Mouse (Mus musculus): ENCODE measurements around the gene Rab24.

Rab24 gene

DNA sequence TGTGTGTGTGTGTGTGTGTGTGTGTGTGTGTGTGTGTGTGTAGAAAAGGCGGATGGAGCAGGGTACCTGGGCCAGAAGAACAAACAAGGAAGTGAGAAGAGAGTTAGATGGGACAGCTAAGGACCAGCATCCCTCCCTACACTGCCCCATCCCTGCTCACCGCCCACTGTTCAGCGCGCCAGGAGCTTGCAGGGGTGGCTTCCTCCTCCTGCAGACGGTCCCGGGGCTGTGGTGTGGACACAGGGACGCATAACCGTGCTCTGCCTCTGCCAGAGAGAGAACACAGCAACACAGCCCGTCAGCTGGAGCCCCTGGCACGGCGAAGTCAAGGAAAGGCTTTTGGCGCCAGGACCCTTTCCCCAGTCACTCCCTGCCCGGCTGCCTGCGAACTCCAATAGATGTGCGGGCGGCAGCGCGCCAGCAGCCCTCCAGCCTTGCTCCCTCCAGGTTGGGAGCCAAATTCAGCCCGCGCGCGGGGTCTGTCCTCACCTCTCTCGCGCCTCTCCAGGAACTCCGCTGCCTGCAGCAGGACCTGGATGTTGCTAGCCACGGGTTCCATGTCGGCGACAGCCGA lies 7.5 kb upstream of the Rab24 start:
- no peak for DNase-seq (ENCODE audit: extremely low spot score, low spot score)

DNA sequence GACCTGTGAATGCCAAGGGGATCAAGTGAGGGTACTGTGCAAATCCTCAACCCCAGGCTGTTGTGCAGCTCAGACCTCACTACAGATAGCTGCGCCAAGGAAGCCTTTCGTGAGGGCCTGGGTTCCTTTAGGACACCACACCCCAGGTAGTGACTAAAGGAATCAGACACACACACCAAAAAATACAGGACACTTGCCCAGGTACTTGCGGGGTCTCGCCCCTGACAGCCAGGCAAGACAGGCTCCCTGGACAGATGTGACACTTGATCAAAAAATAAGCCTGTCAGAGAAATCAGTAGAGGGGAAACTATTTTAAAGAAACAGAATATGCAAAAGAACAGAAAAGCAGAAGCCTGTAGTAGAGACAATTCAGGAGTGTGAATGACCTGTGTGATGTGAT lies 6.9 kb upstream of the Rab24 start:
- DNase-seq (ENCODE audit: extremely low spot score, low spot score), result no peak

DNA sequence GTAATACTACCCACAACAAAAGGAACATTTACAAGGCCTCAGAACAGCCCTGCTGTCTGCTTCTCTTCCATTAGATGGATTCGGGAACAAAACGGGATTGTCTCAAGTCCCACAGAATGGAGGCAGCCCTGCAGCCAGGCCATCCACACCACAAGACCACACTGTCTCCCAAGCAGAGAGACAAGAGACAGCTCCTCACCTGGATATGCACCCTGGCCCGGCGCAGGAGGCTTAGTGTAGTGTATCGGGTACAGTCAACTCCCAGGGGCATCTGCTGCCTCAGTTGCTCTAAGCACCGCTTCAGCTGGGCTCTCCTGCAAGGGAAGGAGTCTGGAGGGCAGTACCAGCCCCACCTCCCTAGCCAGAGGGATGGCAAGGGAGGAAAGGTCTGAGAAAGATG lies 6.4 kb upstream of the Rab24 start:
- DNase-seq (ENCODE audit: extremely low spot score, low spot score), result no peak

DNA sequence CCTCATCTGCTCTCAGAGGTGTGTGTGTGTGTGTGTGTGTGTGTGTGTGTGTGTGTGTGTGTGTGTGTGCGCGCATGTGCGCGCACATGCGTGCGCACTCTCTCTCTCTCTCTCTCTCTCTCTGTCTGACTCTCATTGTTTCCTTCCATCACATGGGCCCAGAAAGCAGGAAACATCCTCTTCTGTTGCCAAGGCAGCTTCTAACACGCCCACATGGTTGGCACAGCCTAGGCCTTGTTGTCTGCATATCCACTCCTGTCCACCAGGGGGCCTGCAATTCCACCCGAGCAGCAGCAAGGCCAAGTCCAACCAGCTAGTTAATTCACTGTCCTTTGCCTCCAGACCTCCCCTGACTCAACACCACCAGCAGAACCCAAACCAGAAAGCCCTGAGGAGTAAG lies 5.9 kb upstream of the Rab24 start:
- peak; percentile 80 for DNase-seq (ENCODE audit: extremely low spot score, low spot score)

DNA sequence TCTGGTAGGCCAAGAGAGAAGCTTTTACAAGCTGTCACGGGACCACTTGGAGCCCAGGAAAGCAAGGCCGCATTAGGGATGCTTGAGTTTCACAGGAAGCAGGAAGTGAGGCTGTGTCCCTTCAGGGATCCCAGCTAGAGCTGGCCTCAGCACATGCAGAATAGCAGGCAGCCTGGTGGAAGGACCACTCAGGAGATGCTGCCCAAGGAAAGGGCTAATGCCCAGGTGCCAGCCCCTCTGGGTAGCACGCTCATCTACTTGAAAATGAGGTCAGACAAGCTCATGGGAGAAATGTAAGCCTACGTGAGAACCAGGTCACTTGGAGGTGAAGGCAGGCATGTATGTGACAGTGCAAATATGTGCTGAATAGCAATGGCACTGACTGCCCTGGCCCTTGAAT lies 5.4 kb upstream of the Rab24 start:
- DNase-seq (ENCODE audit: extremely low spot score, low spot score), result no peak

DNA sequence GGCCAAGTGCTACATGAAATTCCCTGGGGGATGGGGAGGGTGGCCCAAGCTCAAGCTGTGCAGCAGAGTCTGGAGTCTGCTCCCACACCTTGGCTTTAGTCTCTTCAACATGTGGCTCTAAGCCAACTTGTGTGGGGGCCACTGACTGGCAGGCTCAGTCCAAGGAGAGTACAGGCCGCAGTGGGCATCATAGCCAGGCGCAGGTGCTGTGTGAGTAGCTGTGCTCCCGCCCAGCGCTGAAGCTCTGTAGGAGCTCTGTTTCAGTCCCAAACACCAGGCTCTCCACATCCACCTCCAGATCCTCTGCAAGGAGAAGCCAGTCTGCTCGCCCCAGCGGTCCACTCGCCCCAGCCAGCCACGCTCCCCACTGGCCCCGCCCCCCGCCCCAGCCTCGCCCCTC lies 3.9 kb upstream of the Rab24 start:
- no peak for DNase-seq (ENCODE audit: extremely low spot score, low spot score)

DNA sequence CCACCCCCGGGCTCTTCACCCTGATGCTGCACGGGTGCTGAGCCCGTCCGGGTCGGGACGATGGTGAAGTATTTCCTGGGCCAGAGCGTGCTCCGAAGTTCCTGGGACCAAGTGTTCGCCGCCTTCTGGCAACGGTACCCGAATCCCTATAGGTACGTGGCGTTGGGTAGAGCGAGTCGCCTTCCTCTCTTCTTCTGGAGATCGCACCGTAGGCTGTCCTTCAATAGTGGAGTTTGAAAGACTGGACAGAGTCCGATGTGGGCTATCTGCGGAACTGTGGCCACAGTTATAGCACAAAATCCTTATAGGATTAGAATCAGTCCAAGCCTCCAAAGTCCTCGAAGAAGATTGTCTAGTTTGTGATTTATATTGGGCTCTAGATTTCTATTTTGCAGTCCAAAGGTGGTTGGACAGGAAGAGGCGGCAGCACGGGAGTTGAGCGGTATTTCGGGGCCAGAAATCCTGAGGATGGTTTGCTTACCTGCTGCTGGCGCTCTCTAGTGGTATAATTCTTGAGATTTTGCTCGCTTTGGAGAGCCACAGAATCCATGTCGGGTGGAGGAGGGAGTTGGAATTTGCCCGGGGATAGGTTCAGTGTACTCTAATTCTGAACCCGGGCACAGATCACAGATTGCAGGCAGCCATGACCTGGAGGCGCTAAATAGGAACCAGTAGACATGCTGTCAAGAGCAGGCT lies 532 bp upstream of the Rab24 start:
- DNase-seq (ENCODE audit: extremely low spot score, low spot score), result peak; percentile 30

DNA sequence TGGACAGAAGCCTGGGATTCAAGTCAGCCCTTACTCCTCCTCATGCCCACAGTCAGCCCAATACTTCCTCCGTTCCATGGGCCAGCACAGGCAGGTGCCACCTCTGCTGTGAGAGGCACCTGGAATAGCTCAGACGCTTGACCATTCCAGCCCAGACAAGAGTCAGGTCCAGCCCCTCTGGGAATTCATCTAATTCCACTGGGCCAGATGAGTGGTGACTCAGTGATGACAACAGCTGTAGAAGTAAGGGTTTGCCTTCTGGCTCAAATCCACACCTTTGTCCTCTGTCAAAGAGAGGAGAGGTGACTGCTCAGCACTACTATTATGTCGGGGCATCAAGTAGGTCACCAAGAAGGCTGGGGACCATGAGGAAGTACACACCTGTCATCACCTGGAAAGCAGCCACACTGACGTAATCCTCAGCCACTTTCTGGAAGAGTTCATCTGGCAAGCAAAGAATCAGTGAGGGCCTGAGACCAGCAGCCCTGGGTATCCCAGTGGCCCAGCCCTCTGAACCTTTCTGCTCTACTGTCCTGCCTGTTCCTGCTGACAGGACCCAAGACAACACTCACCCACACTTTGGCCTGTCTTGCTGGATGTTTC lies 1.7 kb downstream of the Rab24 start, which contains the start of gene Prelid1:
TSS of gene Prelid1 (plus strand) at position 570 of the 603 bp plus-strand sequence.
- no peak for DNase-seq (ENCODE audit: extremely low spot score, low spot score)

DNA sequence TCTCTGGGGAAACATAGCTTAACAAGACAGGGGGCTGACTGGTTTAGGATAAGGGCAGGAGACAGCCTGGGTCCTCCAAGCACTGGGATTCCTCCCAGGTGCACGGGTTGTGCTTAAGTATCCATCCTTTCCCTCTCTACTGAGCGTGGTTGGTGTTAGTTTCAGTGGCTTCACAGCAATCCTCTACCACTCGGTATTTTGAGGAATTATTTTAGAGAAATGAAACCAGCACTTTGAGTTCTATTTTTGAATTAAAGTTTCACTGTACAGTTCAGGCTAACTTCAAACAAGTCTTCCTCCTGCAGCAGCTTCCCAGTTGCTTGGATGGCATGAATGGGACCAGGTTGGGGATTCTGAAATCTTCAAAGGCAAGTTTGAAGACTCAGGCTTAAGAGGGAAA lies 3.4 kb downstream of the Rab24 start:
- DNase-seq (ENCODE audit: extremely low spot score, low spot score), result no peak

DNA sequence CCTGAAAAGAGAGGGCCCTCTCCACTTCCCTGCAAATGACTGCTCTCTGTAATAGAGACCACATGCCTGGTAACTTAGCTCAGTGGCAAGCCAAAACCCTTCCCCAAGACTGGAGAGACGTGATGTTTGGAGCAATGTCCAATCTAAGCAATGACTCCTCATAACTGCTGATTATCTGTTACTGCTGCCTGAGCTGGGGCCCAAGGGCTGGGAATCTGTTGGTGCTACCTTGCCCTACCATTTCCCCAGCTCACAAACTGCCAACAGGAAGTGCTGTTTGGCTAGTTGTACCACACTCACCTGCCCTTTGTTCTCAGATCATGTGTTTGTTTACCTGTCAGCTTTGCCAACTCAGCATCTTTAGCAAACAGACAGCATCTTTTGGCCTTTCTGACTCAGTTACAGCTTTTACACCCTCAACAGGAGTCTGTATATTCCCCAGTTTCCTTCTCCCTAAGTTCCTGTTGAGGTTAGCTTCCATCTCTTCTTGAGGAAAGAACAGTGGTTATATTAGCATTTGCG lies 6.8 kb downstream of the Rab24 start:
- no peak for DNase-seq (ENCODE audit: extremely low spot score, low spot score)

DNA sequence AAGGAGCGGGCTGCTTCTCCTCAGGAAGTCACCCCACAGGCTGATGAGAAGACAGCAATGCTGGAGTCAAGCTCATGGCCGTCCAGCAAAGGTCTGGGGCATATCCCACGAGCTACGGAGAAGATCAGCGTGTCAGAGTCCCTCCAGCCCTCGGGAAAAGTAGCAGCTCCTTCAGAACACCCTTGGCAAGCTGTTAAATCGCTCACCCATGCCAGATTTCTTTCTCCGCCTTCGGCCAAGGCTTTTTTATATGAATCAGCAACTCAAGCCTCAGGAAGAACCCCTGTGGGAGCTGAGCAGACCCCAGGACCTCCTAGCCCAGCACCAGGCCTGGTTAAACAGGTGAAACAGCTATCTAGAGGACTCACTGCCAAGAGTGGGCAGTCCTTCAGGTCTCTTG lies 8.7 kb downstream of the Rab24 start:
- no peak for DNase-seq (ENCODE audit: extremely low spot score, low spot score)

DNA sequence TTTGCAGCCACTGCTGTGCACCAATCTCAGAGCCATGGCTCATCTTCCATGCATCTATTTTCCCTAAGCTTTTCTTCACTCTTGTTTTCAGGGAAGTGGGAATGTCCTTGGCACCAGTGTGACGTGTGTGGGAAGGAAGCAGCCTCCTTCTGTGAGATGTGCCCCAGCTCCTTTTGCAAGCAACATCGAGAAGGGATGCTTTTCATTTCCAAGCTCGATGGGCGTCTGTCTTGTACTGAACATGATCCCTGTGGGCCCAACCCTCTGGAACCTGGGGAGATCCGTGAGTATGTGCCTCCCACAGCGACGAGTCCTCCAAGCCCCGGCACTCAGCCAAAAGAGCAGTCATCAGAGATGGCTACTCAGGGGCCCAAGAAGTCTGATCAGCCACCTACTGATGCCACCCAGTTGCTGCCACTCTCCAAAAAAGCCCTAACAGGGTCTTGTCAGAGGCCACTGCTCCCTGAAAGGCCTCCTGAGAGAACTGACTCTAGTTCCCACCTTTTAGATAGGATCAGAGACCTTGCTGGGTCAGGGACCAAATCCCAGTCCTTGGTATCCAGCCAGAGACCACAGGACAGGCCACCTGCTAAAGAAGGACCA lies 9.6 kb downstream of the Rab24 start:
- no peak for DNase-seq (ENCODE audit: extremely low spot score, low spot score)

DNA sequence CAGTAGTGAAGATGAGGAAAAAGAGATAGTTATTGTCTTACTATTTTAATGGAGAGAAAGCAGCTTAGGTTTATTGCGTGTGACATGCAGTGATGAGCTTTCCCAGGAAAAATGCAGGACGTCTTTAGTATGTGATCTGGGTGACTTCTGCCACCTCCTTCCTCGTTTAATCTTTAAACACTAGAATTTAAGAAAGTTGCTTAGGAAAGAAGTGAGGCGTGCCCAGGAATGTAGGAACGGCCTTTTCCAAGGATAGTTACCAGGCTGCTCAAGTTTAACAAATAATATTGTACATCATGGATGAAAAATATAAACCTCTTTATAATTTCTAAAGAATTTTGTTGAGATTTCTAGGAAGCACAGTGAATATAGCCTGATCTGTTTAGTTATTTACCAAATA lies 20.8 kb downstream of the Rab24 start:
- DNase-seq (ENCODE audit: extremely low spot score, low spot score), result no peak

DNA sequence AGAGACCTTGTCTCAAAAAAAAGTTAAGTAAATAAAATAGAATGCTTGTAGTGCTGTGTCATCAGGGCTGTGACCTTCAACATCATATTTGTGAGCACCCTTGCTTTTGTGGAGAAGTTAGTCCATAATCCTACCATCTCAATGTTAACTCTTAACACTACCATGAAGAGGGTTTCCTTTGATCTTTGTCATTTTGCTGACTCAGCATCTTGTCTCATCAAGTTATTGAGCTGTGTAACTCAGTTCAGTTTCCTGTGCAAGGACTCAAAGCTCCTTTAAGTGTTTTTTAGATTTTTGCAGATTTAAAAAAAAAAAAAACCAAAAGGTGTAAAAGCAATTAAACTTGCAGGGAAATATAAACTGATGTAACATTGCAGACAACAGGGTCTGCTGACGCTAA lies 25.0 kb downstream of the Rab24 start:
- no peak for DNase-seq (ENCODE audit: extremely low spot score, low spot score)

DNA sequence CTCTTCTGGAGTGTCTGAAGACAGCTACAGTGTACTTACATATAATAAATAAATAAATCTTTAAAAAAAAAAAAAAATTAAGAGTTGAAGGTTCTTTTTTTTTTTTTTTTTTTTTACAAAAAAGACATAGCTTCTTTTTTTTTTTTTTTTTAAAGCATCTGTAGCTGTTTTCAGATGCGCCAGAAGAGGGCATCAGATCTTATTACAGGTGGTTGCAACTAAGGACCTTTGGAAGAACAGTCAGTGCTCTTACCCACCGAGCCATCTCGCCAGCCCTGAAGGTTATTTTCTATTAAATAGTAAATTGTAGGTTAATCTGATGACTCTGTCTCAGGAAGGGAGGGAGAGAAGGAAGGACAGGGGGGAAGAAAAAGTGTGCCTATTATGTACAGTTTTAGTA lies 32.9 kb downstream of the Rab24 start:
- no peak for DNase-seq (ENCODE audit: extremely low spot score, low spot score)

DNA sequence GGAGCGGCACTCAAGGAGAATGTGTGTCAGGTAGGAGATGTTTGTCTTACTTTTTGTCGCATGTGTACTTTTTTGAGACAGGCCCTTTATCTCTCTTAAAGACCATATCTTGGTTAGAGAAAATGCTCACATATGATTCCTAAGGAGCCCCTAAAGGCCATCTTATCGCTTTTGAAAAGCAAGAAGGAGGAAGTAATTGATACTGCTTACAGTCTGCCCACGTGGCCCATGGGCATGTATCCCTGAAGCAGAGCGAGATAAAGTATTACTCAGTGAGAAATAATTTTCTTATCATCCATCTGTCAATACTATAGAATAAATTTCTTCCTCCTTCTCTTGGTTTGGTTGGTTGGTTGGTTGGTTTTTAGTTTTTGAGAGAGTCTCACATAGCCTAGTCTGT lies 44.1 kb downstream of the Rab24 start:
- no peak for DNase-seq (ENCODE audit: extremely low spot score, low spot score)

DNA sequence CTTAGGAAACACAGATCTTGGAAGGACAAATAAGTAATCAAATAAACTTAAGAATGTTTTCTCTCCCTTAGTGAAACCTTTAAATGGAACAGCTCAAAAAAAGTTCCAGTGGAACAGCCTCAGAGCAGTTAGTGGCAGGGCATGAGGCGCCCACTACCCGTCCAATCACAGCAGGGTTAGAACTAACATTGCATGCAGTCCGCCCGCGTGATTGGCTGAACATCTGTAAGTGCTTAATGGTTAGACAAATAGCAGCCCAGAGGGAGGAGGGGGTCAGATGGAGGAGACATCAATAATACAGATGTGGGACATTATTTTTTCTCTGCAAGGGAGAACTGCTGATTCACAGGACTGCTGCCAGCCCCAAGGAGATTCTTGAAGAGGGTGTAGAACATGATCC lies 44.5 kb downstream of the Rab24 start:
- no peak for DNase-seq (ENCODE audit: extremely low spot score, low spot score)
